Mouse (Mus musculus) limb, embryonic 12.5 days (tissue): Measurements from ENCODE around the gene Ccl26. TPM values are rescaled to one million over a fixed set of nuclear protein-coding genes. Genes with fewer than 3 reads are reported as not detected.
"Not testable (repeated sequence)": the region's sequence is repeated elsewhere in the genome, so short reads cannot be mapped to it uniquely, and the experiment has no call there.

Experiments
- ATAC-seq: fragments of 200-750 bp; cut with Nextera tagmentation; 2 replicates; pipeline ENCODE4 v1.8.0; 2017; ENCODE audit warnings: low read depth, moderate TSS enrichment; ENCODE audit not compliant: insufficient number of reproducible peaks, insufficient read depth, low FRiP score, low TSS enrichment
- H3K27ac ChIP-seq: fragments of 300-500 bp; sonication (generic); 2 replicates; pipeline ENCODE4 v1.5.1; 2016; ENCODE audit warnings: mild to moderate bottlenecking, moderate library complexity
- H3K27me3 ChIP-seq: fragments of 300-500 bp; sonication (generic); 2 replicates; pipeline ENCODE4 v1.6.1; 2016; ENCODE audit warnings: mild to moderate bottlenecking, moderate library complexity
- H3K36me3 ChIP-seq: fragments of 300-500 bp; sonication (generic); 2 replicates; pipeline ENCODE4 v1.6.1; 2016; ENCODE audit warnings: mild to moderate bottlenecking, moderate library complexity
- H3K4me1 ChIP-seq: fragments of 300-500 bp; sonication (generic); replicated peaks from 2 replicates; pipeline ENCODE4 v1.6.1; 2016
- H3K4me2 ChIP-seq: fragments of 300-500 bp; sonication (generic); 2 replicates; pipeline ENCODE4 v1.6.1; 2016; ENCODE audit warnings: mild to moderate bottlenecking, moderate library complexity
- H3K4me3 ChIP-seq: fragments of 300-500 bp; sonication (generic); replicated peaks from 2 replicates; pipeline ENCODE4 v1.5.1; 2016; ENCODE audit warnings: mild to moderate bottlenecking
- H3K9ac ChIP-seq: fragments of 300-500 bp; sonication (generic); replicated peaks from 2 replicates; pipeline ENCODE4 v1.6.1; 2016; ENCODE audit warnings: mild to moderate bottlenecking, moderate library complexity
- H3K9me3 ChIP-seq: fragments of 300-500 bp; sonication (generic); 2 replicates; pipeline ENCODE4 v1.6.1; 2016; ENCODE audit warnings: mild to moderate bottlenecking, moderate library complexity
- WGBS: fragments of 180-500 bp; shearing (Covaris S2); methylation state at CpG from one replicate; pipeline ENCODE4 v1.1.7; 2016; 5-methylcytosine and 5-hydroxymethylcytosine counted together
- polyA plus RNA-seq: library from polyadenylated mRNA; unstranded; fragments of >200 nt; fragmentation: Nextera tagmentation; extraction: Ambion mirVana; gene quantifications from 2 replicates; pipeline ENCODE4 v1.2.1, GENCODE M21; 2016

The Ccl26 gene
- not detected in 2 replicates for polyA plus RNA-seq

DNA sequence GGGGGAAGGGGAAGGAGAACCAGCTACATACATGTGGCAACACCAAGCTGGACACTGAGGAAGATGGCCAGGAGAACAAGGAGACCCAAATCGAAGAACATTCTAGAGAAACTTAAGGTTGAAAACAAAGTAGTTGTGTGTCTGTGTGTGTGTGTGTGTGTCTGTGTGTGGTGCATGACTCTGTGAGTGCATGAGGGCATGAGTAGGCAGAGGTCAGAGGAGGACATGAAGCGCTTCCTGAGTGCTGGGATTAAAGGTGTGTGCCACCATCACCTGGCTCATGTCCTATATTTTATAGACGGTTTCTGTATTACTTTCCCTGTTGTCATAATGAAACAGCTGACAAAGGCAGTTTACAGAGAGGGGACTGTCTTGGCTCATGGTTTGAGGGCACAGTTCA lies at the start of gene Ccl26:
Gene Ccl26 (minus strand): TSS at position 101 of the 400 bp plus-strand sequence.
- Histone ChIP-seq H3K36me3 (no peaks in the 10 kb centered on the region), H3K4me3 (no peak within 1 kb of the TSS), H3K4me1 (no peaks in the 10 kb centered on the region), H3K9me3 (no peaks in the 10 kb centered on the region), H3K27me3 (no peaks in the 10 kb centered on the region), H3K27ac (no peak within 1 kb of the TSS), H3K9ac (no peak within 1 kb of the TSS), H3K4me2 (no peak within 1 kb of the TSS)
- 86% methylated on average over 3 of the region's 3 CpGs for WGBS
- ATAC-seq = no peak

- no peak overlapping the region for H3K27ac ChIP-seq
- no peak overlapping the region for H3K4me2 ChIP-seq
- H3K9me3 ChIP-seq = peaks cover 9% of the 10 kb centered on the region; the same call in 1 of the 2 replicates
- no peak overlapping the region for H3K4me3 ChIP-seq
- no peaks in the 10 kb centered on the region for H3K4me1 ChIP-seq
- H3K27me3 ChIP-seq = no peaks in the 10 kb centered on the region
- 67% methylated on average over 4 of the region's 4 CpGs for WGBS
- no peak for ATAC-seq
- no peaks in the 10 kb centered on the region for H3K36me3 ChIP-seq
- H3K9ac ChIP-seq = no peak overlapping the region
Measured at GRCm38 (mm10) chr5:135609794-135610193, 46.4 kb upstream of the Ccl26 start.

GRCm38 (mm10) chr5:135607581-135607980 lies 44.2 kb upstream of the Ccl26 start:
- Histone ChIP-seq H3K9me3 (peaks cover 15% of the 10 kb centered on the region), H3K27ac (no peak overlapping the region), H3K9ac (no peak overlapping the region), H3K27me3 (no peaks in the 10 kb centered on the region), H3K4me2 (no peak overlapping the region), H3K4me1 (no peaks in the 10 kb centered on the region), H3K36me3 (no peaks in the 10 kb centered on the region), H3K4me3 (no peak overlapping the region)
- WGBS = 54% methylated on average over 1 of the region's 1 CpGs
- ATAC-seq = no peak

DNA sequence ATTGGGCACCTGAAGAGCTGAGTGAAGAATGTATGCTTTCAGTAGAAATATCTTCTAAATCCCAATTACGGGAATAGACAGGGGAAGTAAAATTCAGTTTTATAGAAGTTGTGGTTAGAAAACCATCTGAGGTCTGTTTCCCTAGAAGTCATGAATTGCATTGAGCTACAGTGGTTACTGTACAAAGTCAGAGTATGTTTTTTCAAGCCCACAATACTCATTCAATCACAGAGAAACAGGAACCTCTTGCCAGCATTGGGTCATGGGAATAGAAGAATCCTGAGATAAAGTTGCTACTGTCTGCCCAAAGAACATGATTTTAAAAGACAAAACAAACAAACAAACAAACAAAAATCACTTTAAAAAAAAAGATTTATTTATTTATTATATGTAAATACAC lies 43.3 kb upstream of the Ccl26 start:
- H3K9ac ChIP-seq, H3K27ac ChIP-seq, H3K4me3 ChIP-seq, H3K36me3 ChIP-seq, H3K4me2 ChIP-seq, H3K27me3 ChIP-seq, ATAC-seq, H3K4me1 ChIP-seq: not testable (repeated sequence)
- peaks cover 14% of the 10 kb centered on the region for H3K9me3 ChIP-seq
- no CpG with 5 or more reads among the region's 1 CpGs for WGBS

- H3K36me3 ChIP-seq, H3K9ac ChIP-seq, H3K4me1 ChIP-seq, ATAC-seq, H3K4me3 ChIP-seq, H3K27ac ChIP-seq, H3K27me3 ChIP-seq, H3K4me2 ChIP-seq: not testable (repeated sequence)
- WGBS = no CpG with 5 or more reads among the region's 1 CpGs
- peaks cover 14% of the 10 kb centered on the region for H3K9me3 ChIP-seq
Measured at GRCm38 (mm10) chr5:135604643-135605042, 41.3 kb upstream of the Ccl26 start.

DNA sequence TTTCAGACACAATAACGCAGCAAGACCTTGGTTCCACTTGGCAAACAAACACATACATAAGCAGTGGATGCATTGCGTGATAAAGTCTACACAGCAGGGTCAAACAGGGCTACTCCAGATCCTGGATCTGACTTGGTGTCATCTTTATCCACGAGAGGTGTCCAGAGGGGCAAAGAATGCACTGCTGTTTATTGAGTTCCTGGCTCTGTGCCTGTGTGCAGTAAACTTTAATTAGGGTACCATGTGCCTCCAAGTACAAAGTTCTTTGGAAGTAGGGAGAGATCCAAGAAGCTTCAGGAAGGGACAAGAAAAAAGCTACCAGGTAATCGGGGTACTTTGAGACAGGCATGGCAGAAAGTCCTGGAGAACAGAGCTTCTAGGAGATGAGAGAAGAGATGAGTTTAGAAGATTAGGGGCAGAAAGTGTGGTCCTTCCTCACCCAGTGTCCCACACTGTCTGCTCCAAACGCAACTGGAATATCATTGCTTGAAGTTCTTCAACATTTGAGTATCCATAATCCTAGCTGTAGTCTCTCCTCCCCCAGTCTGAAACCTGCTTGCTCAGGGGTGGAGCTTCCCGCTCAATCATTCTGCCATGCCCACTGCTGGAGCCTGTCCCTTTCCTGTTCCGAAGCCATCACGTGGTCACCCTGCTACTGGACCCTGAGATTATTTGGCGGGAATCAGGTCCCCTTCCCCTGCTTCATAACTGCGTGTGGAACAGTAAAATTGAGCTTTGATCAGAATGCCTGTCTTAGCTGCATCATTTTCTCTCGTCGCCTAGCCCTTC lies 26.8 kb upstream of the Ccl26 start:
- no peaks in the 10 kb centered on the region for H3K4me1 ChIP-seq
- H3K9me3 ChIP-seq = peaks cover 8% of the 10 kb centered on the region; the same call in 1 of the 2 replicates
- H3K36me3 ChIP-seq = no peaks in the 10 kb centered on the region
- WGBS = 77% methylated on average over 12 of the region's 12 CpGs
- H3K27ac ChIP-seq = no peak overlapping the region
- H3K9ac ChIP-seq = no peak overlapping the region
- no peak for ATAC-seq
- H3K27me3 ChIP-seq = no peaks in the 10 kb centered on the region
- H3K4me2 ChIP-seq = no peak overlapping the region
- no peak overlapping the region for H3K4me3 ChIP-seq

DNA sequence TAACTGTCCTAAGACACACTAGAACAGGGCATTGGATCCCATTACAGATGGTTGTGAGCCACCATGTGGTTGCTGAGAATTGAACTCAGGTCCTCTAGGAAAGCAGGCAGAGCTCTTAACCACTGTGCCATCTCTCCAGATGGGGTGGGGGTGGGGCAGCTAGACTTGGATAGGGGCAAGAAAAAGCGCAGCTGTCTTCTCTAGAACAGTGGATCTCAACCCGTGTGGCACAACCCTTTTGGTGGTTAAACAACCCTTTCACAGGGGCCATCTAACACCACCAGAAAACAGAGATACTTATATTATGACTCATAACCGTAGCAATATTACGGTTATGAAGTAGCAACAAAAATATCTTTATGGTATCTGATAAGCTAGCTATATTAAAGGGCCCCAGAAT lies 24.4 kb upstream of the Ccl26 start:
- H3K36me3 ChIP-seq = no peaks in the 10 kb centered on the region
- ATAC-seq = no peak
- 85% methylated on average over 4 of the region's 4 CpGs for WGBS

DNA sequence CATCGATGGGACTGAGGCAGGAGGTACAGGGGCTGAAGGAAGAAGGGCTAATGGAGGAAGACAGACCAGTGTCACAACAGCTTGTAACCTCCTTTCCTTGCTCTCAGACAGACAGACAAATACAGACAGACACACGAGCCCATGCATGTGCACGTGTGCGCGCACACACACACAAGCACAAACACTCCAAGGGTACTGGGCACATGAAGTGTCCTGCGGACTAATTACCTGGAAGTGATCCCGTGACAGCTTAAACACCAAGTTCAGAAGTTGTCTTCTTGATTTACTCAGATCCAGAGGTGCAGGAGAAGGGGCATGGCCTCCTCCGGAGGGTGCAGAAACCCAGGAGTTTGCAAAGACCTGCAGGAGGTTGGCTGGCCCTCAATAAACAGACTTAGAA lies 22.3 kb upstream of the Ccl26 start:
- H3K9me3 ChIP-seq = no peaks in the 10 kb centered on the region
- H3K4me1 ChIP-seq = no peaks in the 10 kb centered on the region
- WGBS = 93% methylated on average over 8 of the region's 8 CpGs
- no peak overlapping the region for H3K27ac ChIP-seq
- H3K9ac ChIP-seq = no peak overlapping the region
- H3K36me3 ChIP-seq = no peaks in the 10 kb centered on the region
- no peaks in the 10 kb centered on the region for H3K27me3 ChIP-seq
- no peak for ATAC-seq
- no peak overlapping the region for H3K4me3 ChIP-seq
- H3K4me2 ChIP-seq = no peak overlapping the region

More for the DNA sequence above, 24.4 kb upstream of the Ccl26 start:
- H3K9ac ChIP-seq = no peak overlapping the region
- H3K4me3 ChIP-seq = no peak overlapping the region
- H3K27me3 ChIP-seq = no peaks in the 10 kb centered on the region
- no peak overlapping the region for H3K27ac ChIP-seq
- H3K4me1 ChIP-seq = no peaks in the 10 kb centered on the region
- H3K9me3 ChIP-seq = peaks cover 8% of the 10 kb centered on the region; the same call in 1 of the 2 replicates
- H3K4me2 ChIP-seq = no peak overlapping the region

DNA sequence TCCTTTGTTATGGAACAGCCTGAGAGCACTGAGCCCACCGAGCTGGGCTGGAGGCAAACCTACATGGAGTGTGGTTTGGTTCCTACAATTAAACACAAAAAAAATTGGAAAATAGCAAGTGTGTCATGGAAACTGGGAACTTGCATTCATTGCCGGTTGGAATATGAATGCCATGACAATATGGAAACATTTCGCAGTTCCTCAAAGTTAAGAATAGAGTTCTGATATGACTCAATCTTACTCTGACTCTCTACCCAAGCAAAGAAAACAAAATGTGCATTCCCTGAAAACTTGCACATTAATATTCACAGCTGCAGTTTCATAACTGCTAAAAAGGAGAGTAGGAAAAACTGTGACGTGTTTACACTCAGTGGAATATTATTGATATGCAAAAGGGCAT lies 19.0 kb upstream of the Ccl26 start:
- ATAC-seq = no peak
- no peak overlapping the region for H3K4me2 ChIP-seq
- H3K9ac ChIP-seq = no peak overlapping the region
- no peaks in the 10 kb centered on the region for H3K9me3 ChIP-seq
- no peaks in the 10 kb centered on the region for H3K36me3 ChIP-seq
- H3K4me3 ChIP-seq = no peak overlapping the region
- H3K27me3 ChIP-seq = no peaks in the 10 kb centered on the region
- WGBS = 89% methylated on average over 4 of the region's 4 CpGs
- no peaks in the 10 kb centered on the region for H3K4me1 ChIP-seq
- H3K27ac ChIP-seq = no peak overlapping the region

- Histone ChIP-seq H3K36me3 (no peaks in the 10 kb centered on the region), H3K4me2 (no peak overlapping the region), H3K27ac (no peak overlapping the region), H3K9me3 (no peaks in the 10 kb centered on the region), H3K9ac (no peak overlapping the region), H3K4me3 (no peak overlapping the region), H3K27me3 (no peaks in the 10 kb centered on the region), H3K4me1 (no peaks in the 10 kb centered on the region)
- 94% methylated on average over 10 of the region's 10 CpGs for WGBS
- ATAC-seq = no peak
Measured at GRCm38 (mm10) chr5:135579331-135579751, 16.0 kb upstream of the Ccl26 start.

DNA sequence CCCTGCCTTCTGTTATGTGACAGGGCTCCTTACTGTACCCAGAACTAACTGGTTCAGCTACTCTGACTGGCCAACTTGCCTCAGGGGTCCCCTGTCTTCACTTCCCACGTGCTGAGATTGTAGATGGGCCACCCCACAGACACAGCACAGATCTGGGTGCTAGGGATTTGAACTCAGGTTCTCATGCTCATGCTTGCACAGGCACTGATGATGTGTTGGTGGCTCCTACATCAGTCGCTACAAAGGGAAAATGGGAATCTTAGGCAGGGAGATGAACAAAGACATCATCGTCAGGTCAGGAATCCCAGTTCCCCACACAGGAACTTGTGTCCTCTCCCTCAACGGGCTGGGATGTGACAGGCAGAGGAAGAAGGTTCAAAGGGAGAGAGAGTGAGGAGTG lies 12.7 kb upstream of the Ccl26 start:
- ATAC-seq = no peak
- no peaks in the 10 kb centered on the region for H3K36me3 ChIP-seq
- WGBS = 53% methylated on average over 4 of the region's 4 CpGs

DNA sequence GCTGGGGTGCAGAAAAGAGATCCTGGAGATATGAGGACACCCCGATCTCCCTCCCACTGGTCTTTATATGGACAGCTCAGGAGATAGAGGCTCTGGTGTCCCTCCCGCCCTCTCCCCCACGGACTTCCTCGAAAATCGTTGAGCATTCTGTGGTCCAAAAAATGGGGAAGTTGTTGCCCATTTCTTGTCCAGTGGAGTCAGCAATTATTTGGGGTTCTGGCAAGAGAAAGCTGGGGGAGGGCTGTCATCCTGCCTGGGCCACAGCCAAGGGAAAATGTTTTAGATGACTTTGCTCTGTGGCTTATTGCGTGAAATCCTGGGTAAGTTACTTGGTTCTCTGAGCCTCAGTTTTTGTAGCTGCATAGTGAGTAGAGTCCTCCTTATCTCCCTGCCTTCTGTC lies 9.6 kb upstream of the Ccl26 start, which contains the start of gene Ccl24:
Gene Ccl24 (minus strand): TSS at position 44 of the 400 bp plus-strand sequence.
- WGBS = 86% methylated on average over 6 of the region's 6 CpGs
- H3K27me3 ChIP-seq = no peaks in the 10 kb centered on the region

More for the DNA sequence above, 12.7 kb upstream of the Ccl26 start:
- Histone ChIP-seq H3K27ac (no peak overlapping the region), H3K9ac (no peak overlapping the region), H3K9me3 (no peaks in the 10 kb centered on the region), H3K4me2 (no peak overlapping the region), H3K27me3 (no peaks in the 10 kb centered on the region), H3K4me1 (no peaks in the 10 kb centered on the region), H3K4me3 (no peak overlapping the region)

More for the DNA sequence above, 9.6 kb upstream of the Ccl26 start, which contains the start of gene Ccl24:
- Histone ChIP-seq H3K27ac (no peak within 1 kb of the TSS), H3K4me1 (no peaks in the 10 kb centered on the region), H3K9me3 (no peaks in the 10 kb centered on the region), H3K4me3 (no peak within 1 kb of the TSS), H3K9ac (no peak within 1 kb of the TSS), H3K4me2 (no peak within 1 kb of the TSS), H3K36me3 (no peaks in the 10 kb centered on the region)
- ATAC-seq = no peak
